Mouse (Mus musculus): ENCODE results near the gene Rasa3. TPM values are rescaled to one million over a fixed set of nuclear protein-coding genes. Genes with fewer than 3 reads are reported as not detected.

Rasa3 gene
- total RNA-seq, 4 experiments from 2014 or later, result 62.7 to 74.3 (median 68.2) TPM

Other genes with a start within 250 kb of the Rasa3 start
- 1 to 10 TPM; 4.9 to 6.8 (median 6.1) TPM for gene Tmem255b, start 242.4 kb downstream of the Rasa3 start, total RNA-seq (2022)
- gene Gas6, start 183.1 kb downstream of the Rasa3 start, total RNA-seq (2022), result 100 to 1,000 TPM in 2 of 4 experiments, 10 to 100 TPM in 2; 84.4 to 105 (median 93.8) TPM
- not detected for gene 1700029H14Rik, start 115.1 kb downstream of the Rasa3 start, total RNA-seq (2022)
- gene Cfap97d2, start 28.3 kb upstream of the Rasa3 start, total RNA-seq (2022), result 1 to 10 TPM; 1.8 to 3.6 (median 2.7) TPM
- gene Cdc16, start 80.1 kb upstream of the Rasa3 start, total RNA-seq (2022), result 10 to 100 TPM; 46.6 to 56.9 (median 55.6) TPM
- 10 to 100 TPM; 25.5 to 36.6 (median 32.5) TPM for gene Upf3a, start 108.0 kb upstream of the Rasa3 start, total RNA-seq (2022)
- not detected for gene AF366264, start 160.8 kb upstream of the Rasa3 start, total RNA-seq (2022)
- 10 to 100 TPM; 27.1 to 31.4 (median 29.4) TPM for gene Champ1, start 192.0 kb upstream of the Rasa3 start, total RNA-seq (2022)
- gene Coprs, start 212.7 kb upstream of the Rasa3 start, total RNA-seq (2022), result 10 to 100 TPM; 32.0 to 38.2 (median 36.0) TPM